Mouse (Mus musculus) adrenal gland, postnatal 10 days (tissue): ENCODE data around the gene Pde4d. TPM values are rescaled to one million over a fixed set of nuclear protein-coding genes. Genes with fewer than 3 reads are reported as not detected.

Experiments
- DNase-seq: peaks from one replicate; pipeline ENCODE4 v3.0.0; 2021; ENCODE audit warnings: mixed read lengths
- microRNA-seq: library from miRNA; unstranded; fragments of <30 nt; microRNA quantifications from one replicate; pipeline ENCODE4 v1.2.0, GENCODE M21; 2021
- total RNA-seq, 2 experiments: library from RNA; stranded (reverse); gene quantifications; 2 replicates each; pipeline ENCODE4 v1.2.3; 2021

Gene Pde4d
- total RNA-seq, 2 experiments from 2014 or later = 70.3 to 101 TPM

DNA sequence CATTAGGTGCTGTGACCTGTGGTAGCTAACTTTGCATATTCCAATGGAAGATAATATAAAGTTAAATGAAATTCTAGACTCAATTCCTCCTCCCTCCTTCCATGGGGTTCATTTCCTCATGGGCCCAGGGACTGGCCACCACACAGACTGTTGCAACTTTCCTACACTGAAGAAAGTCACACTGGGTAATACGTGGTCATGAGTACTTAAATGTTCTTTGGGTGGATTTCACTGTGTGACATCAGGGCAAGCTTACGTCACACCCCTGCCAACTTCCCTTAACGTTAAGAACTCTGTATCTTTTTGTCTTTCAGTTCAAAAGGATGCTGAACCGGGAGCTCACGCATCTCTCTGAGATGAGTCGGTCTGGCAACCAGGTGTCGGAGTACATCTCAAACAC lies 1483.8 kb downstream of the Pde4d start:
- no peak for DNase-seq

DNA sequence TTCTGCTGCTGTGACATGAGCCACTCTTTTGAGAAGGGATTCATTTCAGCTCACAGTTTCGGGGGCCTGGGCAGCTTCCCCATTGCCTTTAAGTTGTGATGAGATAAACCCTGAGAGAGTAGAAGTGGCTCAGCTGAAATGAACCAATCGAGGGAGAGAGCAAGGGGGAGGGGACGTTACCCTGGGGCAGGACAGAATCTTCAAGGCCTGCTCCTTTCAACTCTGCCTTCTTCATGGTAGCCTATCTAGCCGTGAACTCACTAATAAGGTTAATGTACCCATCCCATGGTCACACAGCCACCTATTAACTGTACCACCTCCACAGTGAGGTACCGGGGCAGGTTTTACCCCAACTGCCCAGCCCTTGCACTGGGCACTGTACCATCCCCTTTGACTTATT lies 1487.1 kb downstream of the Pde4d start:
- DNase-seq = no peak

DNA sequence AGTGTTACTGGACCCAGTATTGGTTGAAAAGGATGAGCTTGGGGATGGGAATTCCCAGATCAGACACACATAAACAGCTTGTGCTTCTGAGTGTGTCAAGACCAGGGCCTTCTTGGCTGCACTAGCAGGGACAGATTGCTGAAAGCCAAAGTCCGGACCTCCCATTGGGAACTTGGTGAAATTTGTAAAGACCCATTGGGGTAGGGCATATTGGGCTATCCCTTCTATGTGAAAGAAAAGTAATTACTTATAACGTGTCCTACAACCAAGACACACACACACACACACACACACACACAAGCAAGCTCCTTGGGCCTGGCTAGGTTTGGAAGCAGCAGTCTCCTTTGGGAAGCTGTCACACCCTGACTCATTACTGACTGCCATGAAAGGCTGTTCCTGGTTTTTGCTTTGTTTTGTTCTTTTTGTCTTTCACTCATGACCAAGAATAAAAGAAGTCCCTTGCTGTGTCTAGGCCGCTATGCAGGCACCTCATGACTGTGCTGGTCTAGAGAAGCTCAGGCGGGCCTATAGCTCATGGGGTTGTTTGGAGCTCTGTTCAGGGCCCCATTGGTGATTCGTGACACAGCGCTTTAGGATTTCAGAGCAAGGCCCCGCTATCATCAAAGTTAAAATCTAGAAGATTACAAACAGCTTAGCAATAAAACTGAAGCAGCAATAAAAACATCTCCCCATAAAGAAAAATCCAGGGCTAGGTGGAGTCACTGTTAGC lies 1495.2 kb downstream of the Pde4d start:
- no peak for DNase-seq

DNA sequence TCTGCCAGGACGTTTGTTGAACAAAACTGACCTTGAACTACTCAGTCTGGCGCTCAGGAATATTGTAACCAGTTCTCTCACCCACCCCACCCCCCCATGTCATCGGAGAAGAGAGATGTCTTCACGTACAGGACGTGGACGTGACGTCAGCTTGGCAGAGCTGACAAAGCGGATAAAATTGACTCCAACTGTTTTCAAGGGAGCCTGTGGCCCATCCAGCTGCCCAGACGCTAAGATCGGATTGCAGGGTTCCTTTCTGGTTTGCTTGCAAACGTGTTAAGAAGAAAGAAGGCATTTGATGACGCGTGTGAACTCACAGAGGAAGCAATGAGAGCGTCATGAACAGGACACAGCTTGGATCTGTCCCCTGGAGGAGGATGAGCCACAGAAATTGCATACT lies 1501.7 kb downstream of the Pde4d start:
- peak; percentile 46 for DNase-seq

DNA sequence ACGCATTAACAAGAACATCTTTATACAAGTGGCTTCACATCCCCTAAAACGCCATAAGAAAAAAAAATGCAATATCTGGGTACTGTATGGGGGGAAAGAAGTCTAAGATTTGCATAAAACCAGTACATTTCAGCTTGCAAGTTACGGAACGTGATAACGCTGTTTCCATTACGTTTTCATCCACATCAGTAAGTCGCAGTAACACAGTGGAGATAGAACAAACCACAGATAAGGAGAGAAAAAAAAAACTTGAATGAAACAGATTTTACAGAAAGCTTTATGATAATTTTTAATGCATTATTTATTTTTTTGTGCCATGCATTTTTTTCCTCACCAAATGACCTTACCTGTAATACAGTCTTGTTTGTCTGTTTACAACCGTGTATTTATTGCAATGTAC lies 1504.4 kb downstream of the Pde4d start:
- no peak for DNase-seq

DNA sequence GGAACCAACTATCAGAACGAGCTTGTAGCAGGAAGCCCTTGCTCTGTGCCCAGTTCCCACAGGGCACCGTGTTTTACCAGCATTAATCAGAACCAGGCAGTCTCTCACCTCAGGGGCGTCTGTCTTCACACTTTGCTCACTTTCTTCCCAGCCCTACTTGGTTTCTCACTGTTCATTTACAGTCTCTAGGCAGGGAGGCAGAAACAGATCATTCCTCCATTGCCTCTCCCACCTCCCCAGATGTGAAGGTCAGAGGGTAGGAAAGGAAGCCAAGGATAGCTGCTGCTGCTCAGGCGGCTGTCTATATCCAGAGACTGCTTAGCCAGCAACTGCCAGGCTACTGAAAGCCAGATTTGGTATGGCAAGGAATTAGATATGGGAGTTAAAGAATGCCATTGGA lies 1508.2 kb downstream of the Pde4d start:
- DNase-seq = no peak

DNA sequence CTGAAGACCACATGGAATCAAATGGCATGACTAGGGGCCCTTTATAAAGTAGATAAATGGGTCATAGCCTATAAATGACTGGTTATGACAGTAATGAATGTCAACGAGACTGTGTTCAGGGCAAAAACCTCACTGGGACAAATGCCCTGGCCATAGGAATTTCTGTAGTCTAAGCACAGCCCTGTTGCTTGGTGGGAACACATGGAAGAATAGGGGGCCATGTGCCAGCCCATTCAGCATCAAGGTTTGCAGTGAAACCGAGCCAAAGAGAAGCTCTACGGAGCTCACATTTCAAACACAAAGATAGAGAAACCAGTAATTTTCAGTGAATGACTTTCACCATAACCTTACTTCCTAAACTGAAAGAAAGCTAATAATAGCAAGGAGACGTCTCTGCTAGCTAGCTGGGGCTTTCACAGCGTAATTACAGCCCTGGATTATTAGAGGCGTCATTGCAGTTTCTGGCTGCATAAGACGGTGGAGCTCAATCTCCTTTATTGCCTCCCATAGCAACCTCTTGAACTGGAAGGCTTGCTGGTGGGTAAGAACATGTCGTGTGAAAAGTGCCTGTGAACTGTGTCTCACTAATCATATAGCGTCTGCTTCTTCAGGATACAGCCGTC lies 1533.2 kb downstream of the Pde4d start:
- no peak for DNase-seq

DNA sequence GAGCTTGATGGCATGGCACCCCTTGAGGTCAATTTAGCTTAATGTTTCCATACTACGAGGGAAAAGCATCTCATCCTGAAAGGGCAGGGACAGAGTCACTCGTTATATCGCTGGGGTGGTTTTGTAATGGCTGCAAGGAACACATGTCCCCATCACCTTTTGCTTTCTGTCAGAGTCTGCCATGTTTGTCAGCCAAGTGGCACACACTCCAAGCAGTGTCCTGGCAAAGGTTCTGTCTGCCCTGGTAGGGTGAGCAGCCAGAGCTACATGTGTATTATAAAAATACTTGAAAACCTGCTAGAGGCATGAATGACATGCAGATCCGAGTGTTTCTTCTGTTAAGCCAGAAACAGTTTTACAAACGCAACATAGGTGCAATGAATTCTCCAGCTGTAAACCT lies 1535.7 kb downstream of the Pde4d start:
- peak; percentile 53 for DNase-seq

DNA sequence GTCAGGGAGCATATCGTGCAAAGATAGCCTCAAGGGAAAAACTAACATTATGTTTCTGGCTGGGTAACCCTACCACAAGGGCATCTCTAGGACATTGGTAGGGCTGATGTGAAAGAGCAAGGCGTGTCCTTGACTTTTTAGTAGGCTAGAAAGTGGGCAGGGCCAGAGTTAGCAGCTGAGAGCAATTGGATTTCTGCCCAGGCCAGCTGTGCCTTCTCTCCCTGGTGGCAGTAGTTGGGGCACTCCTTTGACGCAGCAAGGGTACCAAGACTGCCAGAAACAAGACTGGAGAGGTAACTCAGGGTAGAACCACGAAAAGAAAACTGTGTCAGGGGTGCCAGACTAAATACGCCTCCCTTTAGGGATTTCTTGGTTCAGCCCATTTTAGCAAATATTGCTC lies 1536.1 kb downstream of the Pde4d start:
- DNase-seq = peak; percentile 82

DNA sequence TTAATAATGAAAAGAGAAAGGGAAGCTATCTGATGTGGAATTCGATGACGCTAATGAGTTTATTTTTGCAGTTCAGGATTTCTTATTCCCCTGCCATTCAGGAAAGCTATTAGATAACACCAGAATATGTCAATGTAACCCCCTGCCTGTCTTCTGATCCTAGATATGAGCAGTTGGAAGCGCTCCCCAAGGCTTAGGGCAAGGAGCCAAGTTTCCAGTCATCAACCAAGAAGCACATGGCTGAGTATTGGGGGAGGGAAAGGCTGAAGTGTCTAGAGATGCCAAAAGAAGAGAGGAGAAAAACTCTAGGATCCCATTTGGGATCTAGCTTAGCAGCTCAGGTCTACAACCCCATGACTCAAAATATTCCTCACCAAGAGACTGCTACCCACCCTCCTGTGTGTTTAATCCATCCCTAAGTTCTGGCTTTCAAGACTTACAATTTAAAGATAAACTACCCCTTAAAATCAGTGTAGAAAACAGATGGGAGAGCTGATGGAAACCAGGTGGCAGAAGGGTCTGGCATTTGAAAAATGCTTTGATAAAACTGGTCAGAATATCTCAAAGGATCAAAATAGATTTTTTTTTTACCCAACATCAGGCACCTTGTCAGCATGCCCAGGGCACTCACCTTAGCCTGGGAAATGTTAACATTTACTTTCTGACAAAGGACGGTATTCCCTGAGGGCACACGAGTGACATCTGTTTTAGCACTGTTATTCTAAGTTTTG lies 1543.2 kb downstream of the Pde4d start:
- DNase-seq = peak; percentile 89

DNA sequence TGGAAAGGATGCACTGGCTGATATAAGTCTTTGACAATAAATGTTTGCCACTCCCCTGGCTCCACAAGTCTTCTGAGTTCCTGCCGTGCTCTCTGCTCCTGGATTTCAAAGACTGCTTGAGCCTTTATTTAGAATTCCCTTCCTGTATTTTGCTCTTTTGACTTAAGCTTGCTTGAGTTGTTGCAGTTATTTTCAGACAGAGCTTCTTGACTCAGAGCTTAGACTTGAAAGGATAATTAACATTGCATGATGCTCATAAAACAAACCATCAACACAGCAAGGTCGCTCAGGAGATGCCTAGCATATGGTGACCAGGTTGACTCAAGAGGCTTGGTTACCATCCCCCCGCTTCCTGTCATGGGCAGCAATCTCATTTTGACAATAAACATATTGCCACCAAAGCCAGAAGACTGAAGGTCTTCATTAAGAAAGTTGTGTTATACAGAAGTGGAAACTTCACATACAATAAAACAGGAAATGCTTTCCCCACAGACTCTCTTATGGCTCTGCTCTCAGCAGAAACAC lies 1544.6 kb downstream of the Pde4d start:
- DNase-seq = no peak

DNA sequence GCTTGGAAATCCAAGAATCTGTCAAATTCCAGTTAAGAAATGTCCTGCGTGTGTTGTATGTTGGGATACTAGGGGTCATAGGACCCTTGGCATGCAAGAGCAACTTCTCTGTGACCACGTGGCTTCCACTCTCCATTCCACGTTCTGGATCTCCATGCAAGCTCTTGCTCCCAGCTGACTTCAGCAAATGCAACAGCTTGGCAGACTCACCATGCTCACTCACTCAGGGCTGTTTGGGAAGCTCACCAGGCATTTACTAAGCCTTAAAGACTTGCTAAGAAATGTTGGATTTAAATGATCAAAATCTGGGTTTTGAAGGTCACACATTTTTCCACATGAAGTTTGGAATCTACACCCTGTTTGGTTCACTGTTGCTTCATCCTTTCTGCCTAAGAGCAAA lies 1552.3 kb downstream of the Pde4d start:
- peak; percentile 21 for DNase-seq

Small RNA genes lying within 50 kb of the gene (microRNA-seq; reads per million reads assigned to microRNA genes)
- gene Mir1904 = not detected
- gene Mir582 = 5.5 reads per million, percentile 5 among the genes with 10 or more reads in this experiment

Other genes with a start within 250 kb of the Pde4d start
- 1 to 10 TPM; 2.3 to 2.4 TPM for gene Elovl7, start 235.5 kb upstream of the Pde4d start, total RNA-seq
- 1 to 10 TPM; 2.7 to 4.1 TPM for gene Depdc1b, start 133.6 kb upstream of the Pde4d start, total RNA-seq